Mouse (Mus musculus) kidney, postnatal 25 days (tissue): Measurements from ENCODE around the gene Cep290.

Experiments
- DNase-seq, 2 experiments: peaks; one replicate each; pipeline ENCODE4 v3.0.0; 2021; ENCODE audit warnings: mixed read lengths in 2 of 2

Gene Cep290

DNA sequence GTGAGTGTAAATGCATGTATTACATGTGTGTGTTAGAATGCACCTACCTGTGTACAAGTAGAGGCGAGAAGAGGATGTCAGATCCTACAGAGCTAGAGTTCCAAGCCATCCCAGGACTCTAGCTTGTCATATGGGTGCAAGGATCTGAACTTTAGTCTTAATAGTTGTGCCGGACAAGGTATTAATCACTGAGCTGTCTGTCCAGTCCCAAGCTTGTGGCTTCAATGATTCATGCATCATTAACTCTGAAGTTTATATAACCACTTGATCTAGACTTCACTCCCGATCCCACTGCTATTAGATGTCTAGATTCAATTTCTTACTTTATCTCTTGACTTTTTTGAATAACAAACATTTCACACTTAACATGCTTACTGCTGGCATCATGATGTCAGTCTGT is 111.0 kb downstream of the Cep290 start:
- DNase-seq = no peak

DNA sequence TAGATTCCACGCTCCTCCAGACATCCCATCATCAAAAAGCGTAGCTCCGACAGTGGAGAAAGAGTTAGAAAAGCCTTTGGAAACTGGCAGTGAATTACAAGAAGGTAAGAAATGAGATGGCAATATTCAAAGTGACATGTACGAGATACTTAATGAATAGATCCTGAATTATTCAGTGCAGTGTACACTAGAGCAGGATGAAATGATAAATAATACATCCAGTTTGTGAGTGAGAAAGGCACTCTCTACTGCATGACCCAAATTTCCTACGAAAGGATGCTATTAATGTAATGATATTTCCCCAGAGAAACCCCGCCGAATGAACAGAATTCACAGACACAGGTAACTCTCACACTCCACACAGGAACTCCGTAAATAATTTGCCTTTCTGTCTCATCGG is 116.2 kb downstream of the Cep290 start:
- no peak for DNase-seq

DNA sequence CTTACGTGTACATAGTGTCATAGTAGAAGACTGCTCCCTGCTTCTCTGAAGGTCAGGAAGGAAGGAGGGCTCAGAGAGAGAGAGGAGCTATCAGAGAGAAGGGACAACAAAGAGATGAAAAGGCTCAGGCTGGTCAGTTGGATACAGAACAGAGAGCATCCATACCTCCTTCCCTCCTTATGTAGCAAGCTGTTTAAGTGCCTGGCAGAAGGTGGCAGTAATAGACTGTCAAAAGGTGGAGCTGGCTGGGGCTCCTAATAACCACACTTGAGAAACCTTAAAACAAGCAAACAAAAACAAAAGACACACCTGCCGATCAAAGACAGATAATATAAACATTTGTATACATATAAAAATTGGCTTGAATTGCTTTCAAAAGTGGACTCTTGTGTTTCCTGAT is 116.9 kb downstream of the Cep290 start:
- no peak for DNase-seq

DNA sequence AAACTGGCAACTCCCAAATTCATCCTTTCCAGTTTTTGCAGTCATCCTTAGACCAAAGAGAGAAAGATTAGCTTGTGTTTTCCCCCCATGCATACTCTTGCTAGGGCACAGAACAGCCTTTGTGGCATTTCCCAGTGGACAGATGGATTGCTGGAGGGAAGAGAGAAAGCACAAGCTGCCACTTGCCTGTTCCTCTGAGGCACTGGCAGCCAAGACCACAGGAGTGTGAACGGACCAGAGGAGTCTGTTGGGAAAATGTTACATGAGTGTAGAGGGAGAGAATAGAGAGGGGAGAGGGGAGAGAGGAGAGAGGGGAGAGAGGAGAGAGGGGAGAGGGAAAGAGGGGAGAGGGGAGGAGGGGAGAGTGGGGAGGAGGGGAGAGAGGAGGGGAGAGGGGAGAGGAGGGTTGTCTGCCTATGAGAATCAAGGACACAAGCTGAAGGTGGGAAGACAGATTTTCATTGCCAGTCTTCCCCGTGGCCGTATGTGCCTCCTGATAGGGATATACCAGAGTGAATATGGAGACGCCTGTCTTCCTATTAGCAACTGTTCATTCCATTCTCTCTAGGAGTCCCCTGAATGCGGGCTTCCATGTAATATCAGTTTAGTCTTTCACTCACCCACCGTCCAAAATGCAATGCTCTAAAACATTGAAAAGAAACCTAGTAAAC is 130.0 kb downstream of the Cep290 start:
- no peak for DNase-seq

DNA sequence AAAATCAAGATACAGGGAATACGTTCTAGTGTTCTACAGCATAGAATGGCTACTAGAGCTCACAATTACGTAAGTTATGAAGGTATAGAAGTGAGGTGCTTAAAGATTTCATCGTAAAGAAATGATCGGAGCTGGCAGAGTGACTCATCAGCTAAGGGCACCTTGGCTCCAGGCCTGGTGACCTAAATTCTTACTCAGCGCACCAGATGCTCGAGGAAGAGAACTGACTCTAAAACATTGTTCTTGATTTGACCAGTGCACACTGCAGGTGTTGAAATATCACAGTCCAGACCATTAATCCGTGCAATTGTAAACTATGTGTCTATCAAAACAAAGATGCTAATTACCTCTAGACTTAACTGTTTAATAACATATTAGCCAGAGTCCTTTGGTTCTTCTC is 132.1 kb downstream of the Cep290 start:
- DNase-seq = no peak

DNA sequence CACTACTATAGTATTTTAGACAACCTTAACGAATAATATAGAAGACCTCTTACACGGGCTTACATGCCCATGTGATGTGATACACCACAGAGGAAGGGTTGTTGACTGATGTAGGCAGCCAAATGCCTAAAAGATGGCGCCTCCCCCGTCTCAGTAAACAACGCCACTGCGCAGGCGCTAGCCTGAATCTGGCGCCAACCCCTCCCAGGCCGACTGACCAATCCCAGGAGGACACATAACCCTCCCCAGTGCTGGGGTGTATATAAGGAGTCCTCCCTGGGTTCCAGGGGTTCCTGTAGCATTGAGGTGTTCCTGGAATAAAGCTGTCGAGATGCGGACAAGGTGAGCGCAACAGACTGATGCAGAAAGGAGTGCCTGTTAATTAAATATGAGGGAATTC is 132.7 kb downstream of the Cep290 start:
- no peak for DNase-seq

DNA sequence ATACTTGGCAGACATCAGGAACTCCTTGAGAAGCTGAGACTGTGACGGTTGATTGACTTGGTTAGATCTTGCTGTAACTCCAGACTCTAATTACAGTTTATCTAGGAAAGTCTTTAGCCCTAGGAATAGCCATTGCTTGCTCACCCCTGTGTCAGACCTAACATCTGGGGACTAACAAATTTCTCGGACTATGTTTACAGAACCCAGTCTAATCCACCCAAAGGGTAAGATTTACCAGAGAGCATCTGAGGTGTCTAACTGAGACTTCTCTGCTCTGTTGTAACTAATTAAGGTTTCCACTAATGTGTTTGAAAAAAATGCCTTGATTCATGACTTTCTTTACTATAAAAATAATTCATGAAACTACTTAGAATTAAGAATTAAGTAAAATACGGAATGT is 135.1 kb downstream of the Cep290 start:
- DNase-seq = no peak
